Mouse (Mus musculus) E14TG2a.4 (cell line): ENCODE data around the gene Tex2.
A peak's percentile ranks its signal among the peaks of the same experiment; 100 is the strongest.
"Not testable (repeated sequence)": the region's sequence is repeated elsewhere in the genome, so short reads cannot be mapped to it uniquely, and the experiment has no call there.

ENCODE experiments used
- H3K27me3 ChIP-seq: 2 replicates; pipeline ENCODE4 v1.6.1; 2014; ENCODE audit warnings: low read length, control low read depth; ENCODE audit not compliant: insufficient read depth
- H3K36me3 ChIP-seq: 2 replicates; pipeline ENCODE4 v1.6.1; 2014; ENCODE audit warnings: low read length, control low read depth; ENCODE audit not compliant: insufficient read depth
- H3K4me1 ChIP-seq: replicated peaks from 2 replicates; pipeline ENCODE4 v1.6.1; 2014; ENCODE audit warnings: low read depth, low read length, control low read depth
- H3K4me3 ChIP-seq: replicated peaks from 2 replicates; pipeline ENCODE4 v1.5.1; 2014; ENCODE audit warnings: mild to moderate bottlenecking, low read length
- H3K9me3 ChIP-seq: 2 replicates; pipeline ENCODE4 v1.6.1; 2014; ENCODE audit warnings: low read length, control low read depth
- CTCF ChIP-seq: conservative IDR thresholded peaks from 2 replicates; pipeline ENCODE4 v1.5.1; 2014; ENCODE audit warnings: low read length
- NANOG ChIP-seq: IDR thresholded peaks from 2 replicates; pipeline ENCODE4 v1.6.1; 2014; ENCODE audit warnings: borderline replicate concordance, low read length, mixed read lengths
- POU5F1 ChIP-seq: IDR thresholded peaks from 2 replicates; pipeline ENCODE4 v1.6.1; 2014; ENCODE audit warnings: low read length, borderline replicate concordance

The Tex2 gene

DNA sequence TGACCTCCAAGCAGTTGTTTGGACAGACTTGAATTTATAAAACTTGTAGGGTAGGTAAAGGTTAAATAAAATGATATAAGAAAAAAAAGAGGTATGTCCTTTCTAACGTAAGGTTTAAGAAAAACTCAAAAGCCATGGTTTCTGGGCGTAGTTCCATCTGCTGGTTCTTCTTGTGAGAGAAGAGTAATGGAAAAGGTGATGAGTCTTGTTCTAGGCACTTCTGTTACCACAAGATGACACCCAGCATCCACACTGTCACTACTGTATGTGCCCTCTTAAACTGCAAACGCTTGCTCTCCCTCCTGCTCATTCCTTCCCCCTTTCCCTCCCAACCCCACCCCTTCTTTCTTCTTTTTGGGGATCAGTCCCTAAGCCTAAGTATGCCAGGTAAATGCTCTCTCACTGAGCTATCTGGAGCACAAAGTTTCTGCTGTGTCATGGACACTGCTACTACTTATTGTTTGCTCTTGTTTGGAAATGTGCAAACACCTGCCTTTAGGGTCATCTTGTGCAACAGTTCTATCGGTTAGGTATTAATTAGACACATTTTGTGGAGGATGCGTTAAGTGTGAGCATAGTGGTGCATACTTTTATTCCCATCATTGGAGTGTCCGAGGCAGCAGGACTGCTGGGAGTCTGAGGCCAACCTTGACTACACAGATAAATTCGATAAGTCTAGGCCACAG, 120.1 kb downstream of the Tex2 start:
- Histone ChIP-seq H3K9me3 (no peaks in the 10 kb centered on the region), H3K4me1 (peaks cover 12% of the 10 kb centered on the region), H3K4me3 (no peak overlapping the region), H3K36me3 (no peaks in the 10 kb centered on the region), H3K27me3 (no peaks in the 10 kb centered on the region)
- TF ChIP-seq NANOG (no peak), CTCF (no peak), POU5F1 (no peak)

DNA sequence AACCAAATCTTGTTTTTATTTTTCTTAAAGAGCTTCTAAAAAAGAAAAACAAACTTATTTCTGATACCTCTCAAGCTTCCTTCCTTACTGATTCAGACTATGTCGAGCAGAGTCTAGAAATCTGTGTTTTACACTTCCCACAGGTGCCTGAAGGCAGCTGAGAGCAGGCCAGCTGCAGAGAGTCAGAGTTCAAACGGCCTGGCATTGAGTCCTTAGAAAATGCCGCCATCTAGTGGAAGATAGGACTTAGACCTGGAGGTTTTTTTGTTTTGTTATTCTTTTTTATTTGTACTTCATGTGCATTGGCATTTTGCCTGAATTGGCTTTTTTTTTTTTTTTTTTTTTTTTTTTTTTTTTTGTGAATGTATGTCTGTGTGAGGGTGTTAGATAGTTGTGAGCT, 121.8 kb downstream of the Tex2 start:
- peaks cover 3% of the 10 kb centered on the region; the same call in 1 of the 2 replicates for H3K27me3 ChIP-seq
- peaks cover 18% of the 10 kb centered on the region for H3K4me1 ChIP-seq
- no peak overlapping the region for H3K4me3 ChIP-seq
- H3K9me3 ChIP-seq = no peaks in the 10 kb centered on the region
- no peaks in the 10 kb centered on the region for H3K36me3 ChIP-seq
- TF ChIP-seq NANOG (no peak), CTCF (peak; percentile 50), POU5F1 (no peak)

DNA sequence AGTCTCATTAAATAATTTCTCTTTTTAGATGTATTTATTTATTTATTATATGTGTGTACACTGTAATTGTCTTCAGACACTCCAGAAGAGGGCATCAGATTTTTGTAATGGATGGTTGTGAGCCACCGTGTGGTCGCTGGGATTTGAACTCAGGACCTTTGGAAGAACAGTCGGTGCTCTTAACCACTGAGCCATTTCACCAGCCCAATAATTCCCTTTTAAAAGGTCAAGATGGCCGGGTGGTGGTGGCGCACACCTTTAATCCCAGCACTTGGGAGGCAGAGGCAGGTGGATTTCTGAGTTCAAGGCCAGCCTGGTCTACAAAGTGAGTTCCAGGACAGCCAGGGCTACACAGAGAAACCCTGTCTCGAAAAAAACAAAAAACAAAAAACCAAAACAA, 122.6 kb downstream of the Tex2 start:
- H3K27me3 ChIP-seq, H3K36me3 ChIP-seq, H3K4me3 ChIP-seq, H3K9me3 ChIP-seq: not testable (repeated sequence)
- H3K4me1 ChIP-seq = peaks cover 21% of the 10 kb centered on the region

DNA sequence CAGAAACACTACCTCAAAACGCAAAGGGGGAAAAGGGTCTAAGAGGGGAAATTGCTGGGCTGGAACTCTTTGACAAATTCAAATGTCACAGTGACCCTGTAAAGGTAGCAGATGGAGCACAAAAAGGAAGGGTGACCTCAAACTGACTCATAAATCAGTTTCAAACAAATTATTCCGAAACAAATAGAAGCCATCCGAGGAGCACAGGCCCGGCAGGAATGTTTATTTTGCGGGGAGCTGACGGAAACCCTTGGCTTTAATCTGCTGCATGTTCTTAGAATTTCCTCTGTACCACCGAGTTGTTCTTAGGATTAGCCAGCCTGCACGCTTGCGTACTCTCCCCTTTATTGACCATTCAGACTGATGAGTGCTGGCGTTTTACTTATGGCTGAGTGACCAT, 123.2 kb downstream of the Tex2 start:
- Histone ChIP-seq H3K4me3 (no peak overlapping the region), H3K9me3 (no peaks in the 10 kb centered on the region), H3K4me1 (peaks cover 21% of the 10 kb centered on the region), H3K27me3 (peaks cover 7% of the 10 kb centered on the region), H3K36me3 (no peaks in the 10 kb centered on the region)
- TF ChIP-seq CTCF (no peak), NANOG (no peak), POU5F1 (no peak)

DNA sequence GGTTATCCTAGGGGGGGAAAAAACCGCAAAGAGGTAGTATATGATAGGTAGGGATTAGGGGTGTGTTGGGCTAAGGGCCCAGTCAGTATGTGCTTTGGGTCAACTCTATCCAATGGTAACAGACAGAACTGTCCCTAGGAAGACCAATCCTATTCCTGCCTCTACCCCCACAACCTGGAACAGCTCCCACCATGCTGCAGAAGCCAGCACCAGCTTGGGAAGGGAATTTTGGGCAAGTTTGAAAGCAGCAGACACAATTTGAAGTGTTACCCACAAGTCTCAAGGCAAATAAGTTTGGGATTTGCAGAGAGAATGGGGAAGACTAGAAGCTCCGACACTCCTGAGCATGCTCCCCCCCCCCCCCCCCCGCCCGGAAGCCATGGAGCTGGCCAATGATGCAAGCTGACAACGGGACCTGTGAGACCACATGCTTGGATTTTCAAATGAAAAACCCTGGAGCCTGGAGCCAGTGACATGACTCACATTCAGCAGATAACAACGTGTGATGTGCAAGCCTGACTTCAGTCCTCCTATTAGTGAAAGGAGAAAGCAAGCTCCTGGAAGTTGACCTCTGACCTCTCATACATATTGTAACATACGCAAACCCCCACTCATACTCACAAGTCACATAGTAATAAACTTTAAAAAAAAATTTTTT, 124.1 kb downstream of the Tex2 start:
- Histone ChIP-seq H3K4me1 (peaks cover 21% of the 10 kb centered on the region), H3K4me3 (no peak overlapping the region), H3K36me3 (no peaks in the 10 kb centered on the region), H3K9me3 (no peaks in the 10 kb centered on the region), H3K27me3 (peaks cover 7% of the 10 kb centered on the region)
- no peak for TF ChIP-seq CTCF
- no peak for TF ChIP-seq POU5F1
- no peak for TF ChIP-seq NANOG

DNA sequence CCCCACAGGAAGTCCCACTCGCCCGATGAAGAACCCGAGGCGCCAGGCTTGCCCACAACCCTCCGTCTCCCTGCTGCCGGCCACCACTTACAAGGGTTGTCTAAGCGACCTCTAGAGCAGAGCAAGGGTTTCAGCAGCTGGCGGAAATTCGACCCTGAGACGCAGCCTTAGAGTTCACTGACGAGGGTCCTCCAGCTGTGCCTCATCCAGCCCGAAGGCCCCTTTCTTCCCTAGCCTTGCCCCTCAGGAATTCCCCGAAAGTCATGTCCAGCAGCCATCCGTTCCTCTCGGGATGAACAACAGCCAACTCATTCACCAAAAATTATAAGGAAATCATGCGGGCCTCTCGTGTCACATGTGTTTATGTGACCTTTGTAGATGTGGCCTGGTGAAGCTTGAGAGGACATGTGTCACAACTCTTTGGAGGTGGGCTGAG, 125.1 kb downstream of the Tex2 start:
- Histone ChIP-seq H3K27me3 (peaks cover 7% of the 10 kb centered on the region), H3K4me3 (peak overlapping the region; percentile 96), H3K4me1 (peaks cover 21% of the 10 kb centered on the region), H3K9me3 (no peaks in the 10 kb centered on the region), H3K36me3 (no peaks in the 10 kb centered on the region)
- TF ChIP-seq NANOG = no peak
- no peak for TF ChIP-seq CTCF
- TF ChIP-seq POU5F1 = no peak

DNA sequence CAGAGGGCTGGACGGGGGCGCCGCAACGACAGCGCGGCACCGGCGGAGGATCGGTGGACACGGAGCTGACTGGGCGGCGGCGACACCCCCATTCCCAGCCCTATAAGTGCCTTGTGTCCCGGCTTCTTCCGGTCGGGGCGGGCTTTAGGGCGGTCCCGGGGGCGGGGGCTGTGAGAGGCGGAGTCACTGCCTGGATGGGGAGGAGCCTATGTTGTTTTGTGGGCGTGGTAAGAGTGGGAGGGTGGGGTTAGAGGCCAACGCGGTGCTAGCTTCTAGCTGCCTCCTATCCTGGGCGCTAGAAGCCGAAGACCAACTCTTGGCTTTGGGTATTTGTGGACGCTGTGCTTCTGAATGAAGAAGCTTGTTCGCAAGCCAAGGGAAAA, 125.5 kb downstream of the Tex2 start, which contains the start of gene Ern1:
Gene Ern1 (minus strand): TSS at position 120 of the 383 bp plus-strand sequence.
- H3K9me3 ChIP-seq = no peaks in the 10 kb centered on the region
- peak within 1 kb of the TSS; percentile 96 for H3K4me3 ChIP-seq
- TF ChIP-seq POU5F1 = no peak
- TF ChIP-seq NANOG = no peak
- no peaks in the 10 kb centered on the region for H3K36me3 ChIP-seq
- peaks cover 7% of the 10 kb centered on the region for H3K27me3 ChIP-seq
- peaks cover 21% of the 10 kb centered on the region for H3K4me1 ChIP-seq

DNA sequence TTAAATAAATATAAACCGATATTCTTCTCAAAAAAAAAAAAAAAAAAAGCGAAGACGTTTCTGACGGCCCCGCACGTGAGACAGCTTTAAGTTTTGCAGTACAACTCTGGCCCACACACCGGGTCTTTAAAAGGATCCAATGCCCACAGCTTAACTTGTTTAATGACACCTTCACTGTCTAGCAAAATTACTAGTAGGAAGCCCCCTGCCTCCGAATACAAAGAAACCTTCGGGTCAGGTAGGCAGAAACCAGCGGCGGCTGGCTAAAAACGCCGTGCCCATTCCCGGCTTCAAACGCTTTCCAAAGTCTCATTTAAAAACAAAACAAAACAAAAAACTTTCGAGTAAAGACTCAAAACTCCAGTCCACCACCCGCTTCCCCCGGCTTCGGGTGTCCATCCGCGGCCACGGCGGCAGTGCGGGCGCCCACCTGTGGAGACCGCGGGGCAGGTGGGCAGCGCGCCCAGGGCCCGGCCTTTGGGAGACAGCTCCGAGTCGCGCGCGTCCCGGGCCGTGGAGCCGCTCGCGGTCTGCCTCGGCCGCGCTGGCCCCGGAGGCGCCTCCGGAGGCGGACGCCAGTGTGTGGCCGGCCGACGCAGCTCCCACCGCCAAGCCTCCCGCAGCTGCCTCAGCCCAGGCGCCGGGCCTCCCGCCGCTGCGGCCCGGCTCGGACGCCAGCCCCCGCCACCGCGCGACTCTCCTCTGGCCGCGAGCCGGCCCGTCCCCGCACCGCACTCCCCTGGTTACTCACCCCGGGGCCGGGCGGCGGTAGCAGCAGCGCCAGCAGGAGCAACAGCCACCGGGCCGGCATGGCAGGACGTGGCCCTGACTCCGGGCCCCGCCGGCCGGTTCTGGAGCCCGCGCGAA, 126.1 kb downstream of the Tex2 start:
- no peak for TF ChIP-seq NANOG
- TF ChIP-seq CTCF = no peak
- no peak for TF ChIP-seq POU5F1
- Histone ChIP-seq H3K9me3 (no peaks in the 10 kb centered on the region), H3K4me3 (peak overlapping the region; percentile 96), H3K4me1 (peaks cover 21% of the 10 kb centered on the region), H3K27me3 (peaks cover 7% of the 10 kb centered on the region), H3K36me3 (no peaks in the 10 kb centered on the region)
